Mouse (Mus musculus) lung, adult 2 months (tissue): Measurements from ENCODE around the gene Slc38a9. TPM values are rescaled to one million over a fixed set of nuclear protein-coding genes. Genes with fewer than 3 reads are reported as not detected.

ENCODE experiments used
- DNase-seq: peaks from one replicate; pipeline ENCODE4 v3.0.0; 2022
- H3K4me1 ChIP-seq: fragments of 200-500 bp; 2 replicates; pipeline ENCODE4 v1.6.1; 2011; ENCODE audit warnings: low read length; ENCODE audit not compliant: control insufficient read depth, insufficient read depth
- H3K4me3 ChIP-seq: fragments of 200-500 bp; replicated peaks from 2 replicates; pipeline ENCODE3; 2011; ENCODE audit warnings: low read depth, mild to moderate bottlenecking, control low read depth, low read length; ENCODE audit errors: extremely low read depth
- CTCF ChIP-seq: fragments of 200-500 bp; IDR thresholded peaks from 2 replicates; pipeline ENCODE4 v1.5.1; 2011; ENCODE audit warnings: mild to moderate bottlenecking, low read length, control low read depth; ENCODE audit not compliant: insufficient read depth
- POLR2A ChIP-seq: fragments of 200-500 bp; IDR thresholded peaks from 2 replicates; pipeline ENCODE4 v1.6.1; 2011; ENCODE audit warnings: low read depth, mild to moderate bottlenecking, control low read depth, low read length, borderline replicate concordance; ENCODE audit errors: extremely low read depth
- WGBS: fragments of 180-500 bp; shearing (Covaris S2); methylation state at CpG from one replicate; pipeline ENCODE4 v1.1.7; 2018; 5-methylcytosine and 5-hydroxymethylcytosine counted together
- polyA plus RNA-seq: library from polyadenylated mRNA; depleted of rRNA; stranded (reverse); fragments of >200 nt; gene quantifications from 2 replicates; pipeline ENCODE4 v1.2.3, GENCODE M21; 2012; rRNA removed

Slc38a9 gene
- polyA plus RNA-seq, 1 experiment = 15.3 TPM

DNA sequence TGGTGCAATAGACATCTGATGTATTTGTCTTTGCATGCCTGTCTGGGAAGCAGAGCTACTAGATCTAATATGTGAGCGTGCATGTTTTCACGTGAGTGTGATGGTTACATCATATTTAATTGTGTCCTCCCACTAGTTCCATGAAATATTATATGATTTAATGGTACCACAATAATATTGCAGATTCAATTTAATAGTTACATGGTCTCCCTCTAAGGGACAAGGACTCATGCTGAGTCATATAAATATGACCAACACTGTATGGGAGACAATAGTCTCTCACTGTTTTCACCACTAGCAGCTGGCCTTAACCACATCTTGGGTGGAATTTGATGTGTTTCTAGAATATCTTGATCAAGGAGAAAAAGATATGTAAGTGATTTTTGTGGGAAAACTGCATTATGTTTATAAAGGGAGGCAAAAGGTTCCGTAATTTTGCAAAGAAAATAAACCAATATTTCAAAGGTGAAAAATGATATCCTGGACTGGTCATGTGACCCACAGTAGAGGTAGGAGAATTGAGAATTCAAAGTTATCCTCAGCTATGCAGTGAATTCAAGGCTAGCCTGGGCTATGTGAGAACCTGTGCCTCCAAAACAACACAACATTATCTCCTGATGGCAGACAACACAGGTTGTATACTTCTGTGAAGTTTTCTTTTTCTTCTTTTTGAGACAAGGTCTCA, 113.6 kb downstream of the Slc38a9 start:
- 94% methylated on average over 3 of the region's 3 CpGs for WGBS
- H3K4me3 ChIP-seq = no peak overlapping the region
- peaks cover 20% of the 10 kb centered on the region for H3K4me1 ChIP-seq
- no peak for DNase-seq
- TF ChIP-seq CTCF (no peak), POLR2A (no peak)

DNA sequence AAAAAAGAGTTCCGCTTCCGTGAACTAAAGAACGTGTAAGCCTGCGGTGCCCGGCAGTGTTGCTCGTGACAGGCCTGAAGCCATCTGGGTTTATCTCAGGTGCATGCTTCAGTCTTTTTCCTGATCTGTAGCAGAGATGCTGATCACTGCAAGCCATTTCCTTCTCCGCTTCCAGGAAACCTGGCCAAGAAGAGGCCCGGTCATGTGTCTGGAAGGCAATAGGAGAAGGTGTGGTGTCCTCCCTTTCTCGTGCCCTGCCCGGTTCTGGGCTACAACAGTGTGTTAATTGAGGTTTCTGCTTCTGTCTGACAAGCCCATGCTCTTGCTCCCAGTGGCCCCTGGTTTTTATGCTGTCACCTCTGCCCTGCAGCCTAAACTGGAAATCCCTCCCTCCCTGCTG, 115.3 kb downstream of the Slc38a9 start:
- Histone ChIP-seq H3K4me3 (no peak overlapping the region), H3K4me1 (peaks cover 14% of the 10 kb centered on the region)
- 75% methylated on average over 10 of the region's 10 CpGs for WGBS
- TF ChIP-seq CTCF (no peak), POLR2A (no peak)
- no peak for DNase-seq

DNA sequence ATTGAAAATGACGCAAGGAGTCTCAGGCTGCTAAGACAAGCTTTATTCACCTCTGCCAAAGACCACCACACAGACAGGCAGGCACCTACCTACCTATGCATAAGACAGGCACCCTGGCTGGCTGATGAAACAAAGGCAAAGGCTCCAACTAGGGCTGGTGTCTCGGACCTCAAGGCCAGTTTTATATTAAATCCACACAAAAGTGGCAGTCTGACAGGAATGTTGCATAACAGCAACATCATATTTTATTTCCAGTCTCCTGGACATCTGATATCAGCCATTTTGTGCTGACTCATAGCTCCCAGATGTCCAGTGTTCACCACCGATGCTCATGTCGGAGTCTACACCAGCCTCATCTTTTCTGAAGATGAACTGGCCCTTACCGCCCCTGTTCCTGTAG, 117.9 kb downstream of the Slc38a9 start:
- H3K4me3 ChIP-seq = no peak overlapping the region
- TF ChIP-seq POLR2A (no peak), CTCF (no peak)
- WGBS = 78% methylated on average over 5 of the region's 5 CpGs
- H3K4me1 ChIP-seq = no peaks in the 10 kb centered on the region; the same call in 1 of the 2 replicates
- no peak for DNase-seq

DNA sequence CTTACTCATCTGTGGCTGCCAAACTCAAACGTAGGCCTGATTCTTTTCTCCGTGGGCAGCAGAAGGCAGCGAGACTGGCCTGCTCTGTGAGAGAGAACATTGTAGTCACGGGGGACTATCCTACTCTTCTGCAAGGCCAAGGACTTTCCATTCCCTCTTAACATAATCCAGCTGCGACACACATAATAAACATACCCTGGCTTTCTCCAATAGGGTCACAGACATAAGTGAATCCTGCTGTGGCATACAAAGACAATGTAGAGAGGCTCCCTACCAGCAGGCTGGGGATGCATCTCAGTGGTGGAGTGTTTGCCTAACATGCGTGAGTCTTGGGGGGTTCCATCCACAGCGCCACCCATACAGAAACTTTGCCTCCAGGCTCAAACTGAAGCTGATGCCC, 124.8 kb downstream of the Slc38a9 start:
- TF ChIP-seq CTCF = no peak
- TF ChIP-seq POLR2A = no peak
- H3K4me3 ChIP-seq = no peak overlapping the region
- no peaks in the 10 kb centered on the region for H3K4me1 ChIP-seq
- 84% methylated on average over 7 of the region's 7 CpGs for WGBS
- no peak for DNase-seq

DNA sequence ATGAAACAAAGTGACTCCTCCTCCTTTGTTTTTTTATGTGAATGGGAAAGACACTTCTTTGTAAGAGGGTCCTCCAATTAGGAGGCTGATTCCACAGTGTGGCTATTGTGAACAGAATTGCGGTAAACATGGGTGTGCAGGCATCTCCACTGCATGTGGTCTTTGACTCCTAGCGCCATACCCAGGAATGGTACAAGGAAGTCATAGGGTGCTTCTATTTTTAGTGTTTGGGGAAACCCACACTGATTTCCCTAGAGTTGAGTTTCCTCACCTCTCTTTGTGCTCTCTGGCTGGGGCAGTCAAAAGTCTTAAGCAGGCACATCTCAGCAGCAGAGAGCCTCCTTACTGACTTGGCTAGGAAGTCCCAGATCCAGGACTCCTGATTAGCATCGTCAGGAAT, 125.6 kb downstream of the Slc38a9 start:
- DNase-seq = no peak
- TF ChIP-seq CTCF = no peak
- TF ChIP-seq POLR2A = no peak
- Histone ChIP-seq H3K4me1 (no peaks in the 10 kb centered on the region), H3K4me3 (no peak overlapping the region)
- 69% methylated on average over 3 of the region's 3 CpGs for WGBS

DNA sequence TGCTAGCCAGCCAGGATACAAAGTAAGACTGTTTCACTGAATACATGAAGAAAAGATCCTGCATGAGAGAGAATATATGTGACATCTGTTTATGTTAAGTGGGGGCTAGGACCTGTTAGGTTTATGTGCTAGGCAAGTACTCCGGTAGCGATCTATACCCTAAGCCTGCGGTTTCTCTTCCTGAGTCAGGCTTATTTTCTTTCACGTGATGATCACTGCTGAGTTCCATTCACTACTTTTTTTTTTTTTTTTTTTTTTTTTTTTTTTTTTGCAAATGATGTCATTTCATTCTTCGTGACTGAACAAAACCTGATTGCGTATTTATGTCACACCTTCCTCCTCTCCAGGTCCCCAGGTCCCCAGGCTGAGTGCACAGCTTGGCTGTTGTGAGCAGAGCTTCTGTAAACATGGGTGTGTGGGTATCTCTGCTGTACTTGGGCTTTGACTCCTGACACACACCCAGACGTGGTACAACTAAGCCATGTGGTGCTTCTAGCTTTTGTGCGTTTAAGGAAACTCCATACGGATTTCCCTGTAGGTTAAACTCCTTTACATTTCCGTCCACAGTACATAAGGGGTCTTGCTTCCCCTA, 126.5 kb downstream of the Slc38a9 start:
- DNase-seq = no peak
- H3K4me1 ChIP-seq = no peaks in the 10 kb centered on the region; the same call in 1 of the 2 replicates
- 68% methylated on average over 10 of the region's 10 CpGs for WGBS

More for the DNA sequence above, 126.5 kb downstream of the Slc38a9 start:
- H3K4me3 ChIP-seq = no peak overlapping the region
- TF ChIP-seq POLR2A (no peak), CTCF (no peak)

Other genes with a start within 250 kb of the Slc38a9 start
- gene Il6st, start 196.7 kb upstream of the Slc38a9 start, polyA plus RNA-seq = 45.4 and 60.5 TPM in 2 replicates
- 0.06 and 0.14 TPM in 2 replicates for gene Il31ra, start 66.4 kb upstream of the Slc38a9 start, polyA plus RNA-seq
- not detected in 2 replicates for gene Ddx4, start 8.3 kb upstream of the Slc38a9 start, polyA plus RNA-seq
- gene Plpp1, start 140.0 kb downstream of the Slc38a9 start, polyA plus RNA-seq = 171 and 191 TPM in 2 replicates